10 mouse cellular contexts compared by ENCODE assay signal in the genomic region with DNA sequence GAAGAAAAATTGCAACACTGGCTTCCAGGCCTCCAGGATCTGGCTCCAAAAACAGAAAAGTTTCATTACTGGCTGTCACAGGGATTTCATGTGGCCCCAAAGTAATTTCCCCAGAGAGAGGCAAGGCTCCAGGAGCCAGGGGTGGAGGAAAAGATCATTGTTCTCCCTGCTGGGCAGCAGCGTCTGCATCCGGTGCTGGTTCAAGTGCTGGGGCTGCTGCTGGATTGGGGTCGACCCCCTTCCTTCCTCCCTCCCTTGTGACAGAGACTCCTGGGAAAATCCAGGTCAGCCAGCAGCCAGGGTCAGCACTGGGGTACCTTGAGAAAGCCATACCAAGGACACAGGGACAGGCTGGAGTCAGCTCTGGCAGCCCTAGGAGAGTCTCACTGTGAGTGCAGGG.
DNase-seq lines count a peak whose midpoint lies in the region; ATAC-seq and TF ChIP-seq lines count a peak whose summit lies in the region.
"Had no signal": no experiment of that assay in that cellular context is flagged by ENCODE, and none has a peak within 500 bp of the region (broad histone marks: within the 10 kb centered on the region; RNA-seq: fewer than 3 reads in every experiment).

No protein-coding gene starts in this region.

- H3K27ac ChIP-seq in kidney, postnatal 0 days = no peak overlapping the region
- peak overlapping the region; percentile 27; the same call in 1 of the 2 replicates for H3K27ac ChIP-seq in heart, embryonic 12.5 days (ENCODE audit: poor library complexity, severe bottlenecking)
- peak overlapping the region; percentile 12; the same call in 1 of the 2 replicates for H3K27ac ChIP-seq in limb, embryonic 13.5 days

- TF ChIP-seq CTCF in kidney, postnatal 0 days (IDR thresholded peaks at IDR 0.05; ENCODE audit: low read depth) = no peak

- no peak overlapping the region for H3K9ac ChIP-seq in kidney, postnatal 0 days (ENCODE audit: low read depth, low read length)
- H3K9ac ChIP-seq in heart, embryonic 12.5 days = no peak overlapping the region
- no peak overlapping the region for H3K9ac ChIP-seq in limb, embryonic 13.5 days

- no peak for ATAC-seq in kidney, postnatal 0 days (replicated peaks; ENCODE audit: low FRiP score, low read depth)
- ATAC-seq in heart, embryonic 12.5 days (ENCODE audit: insufficient number of reproducible peaks, low FRiP score) = peak; percentile 33
- no peak for ATAC-seq in limb, embryonic 13.5 days (ENCODE audit: low FRiP score, low read depth)

- no peaks in the 10 kb centered on the region for H3K36me3 ChIP-seq in kidney, postnatal 0 days (ENCODE audit: insufficient read depth, low read length)
- no peaks in the 10 kb centered on the region for H3K36me3 ChIP-seq in heart, embryonic 12.5 days
- no peaks in the 10 kb centered on the region for H3K36me3 ChIP-seq in limb, embryonic 13.5 days

- H3K4me1 ChIP-seq in kidney, postnatal 0 days (replicated peaks; ENCODE audit: insufficient read depth, low read length) = 0 out of 2 replicates have a peak, but pooled peaks cover 4% of the 10 kb centered on the region
- peaks cover 19% of the 10 kb centered on the region for H3K4me1 ChIP-seq in heart, embryonic 12.5 days (replicated peaks)
- H3K4me1 ChIP-seq in limb, embryonic 13.5 days = peaks cover 62% of the 10 kb centered on the region

- no peaks in the 10 kb centered on the region for H3K9me3 ChIP-seq in kidney, postnatal 0 days (replicated peaks; ENCODE audit: low read length)
- no peaks in the 10 kb centered on the region for H3K9me3 ChIP-seq in heart, embryonic 12.5 days (replicated peaks)
- no peaks in the 10 kb centered on the region for H3K9me3 ChIP-seq in limb, embryonic 13.5 days

- DNase-seq in kidney, postnatal 0 days (ENCODE audit: low spot score) = peak; percentile 10
- no peak for DNase-seq in kidney, adult 11 months
- DNase-seq in forelimb bud, embryonic 11.5 days (ENCODE audit: low read depth, low spot score) = peak; percentile 47
- no peak for DNase-seq in urinary bladder, postnatal 14 days (ENCODE audit: low spot score)
- no peak for DNase-seq in frontal cortex, postnatal 36 days (ENCODE audit: low spot score in 2 of 2)
- DNase-seq: cerebellum, postnatal 14 days; midbrain, embryonic 14.5 days; thymus, postnatal 25 days had no signal

- 20% methylated on average over 3 of the region's 3 CpGs for WGBS in kidney, postnatal 0 days
- WGBS in heart, embryonic 12.5 days = 21% methylated on average over 3 of the region's 3 CpGs
- WGBS in limb, embryonic 13.5 days = 12% methylated on average over 3 of the region's 3 CpGs

- H3K4me3 ChIP-seq in kidney, postnatal 0 days (replicated peaks; ENCODE audit: low read depth, low read length) = no peak overlapping the region
- no peak overlapping the region for H3K4me3 ChIP-seq in heart, embryonic 12.5 days
- no peak overlapping the region for H3K4me3 ChIP-seq in limb, embryonic 13.5 days

- no peak overlapping the region for H3K4me2 ChIP-seq in kidney, postnatal 0 days (ENCODE audit: low read length)
- no peak overlapping the region for H3K4me2 ChIP-seq in heart, embryonic 12.5 days
- no peak overlapping the region for H3K4me2 ChIP-seq in limb, embryonic 13.5 days (replicated peaks)

- no peaks in the 10 kb centered on the region for H3K27me3 ChIP-seq in kidney, postnatal 0 days (ENCODE audit: insufficient read depth, low read length)
- peaks cover 7% of the 10 kb centered on the region; the same call in 1 of the 2 replicates for H3K27me3 ChIP-seq in heart, embryonic 12.5 days (replicated peaks)
- peaks cover 9% of the 10 kb centered on the region; the same call in 1 of the 2 replicates for H3K27me3 ChIP-seq in limb, embryonic 13.5 days

Comparison
In these comparisons a context has a peak if more than half of its experiments do, and no peak if none do; other contexts are left out.
1. DNase-seq: peak in kidney, postnatal 0 days (single experiment) and forelimb bud, embryonic 11.5 days (single experiment); none in kidney, adult 11 months (single experiment), urinary bladder, postnatal 14 days (single experiment) and frontal cortex, postnatal 36 days (0 of 2).